ENCODE assay signal across 15 mouse cellular contexts in genomic region chr11:32563660-32564059, GRCm38 (mm10). TPM values are rescaled to one million over a fixed set of nuclear protein-coding genes. Genes with fewer than 3 reads are reported as not detected.
DNase-seq lines count a peak whose midpoint lies in the region; ATAC-seq lines count a peak whose summit lies in the region.
"Had no signal": no experiment of that assay in that cellular context is flagged by ENCODE, and none has a peak within 500 bp of the region (broad histone marks: within the 10 kb centered on the region; RNA-seq: fewer than 3 reads in every experiment).

No protein-coding gene starts in this region.

- no peak overlapping the region for H3K27ac ChIP-seq in midbrain, embryonic 14.5 days (replicated peaks; ENCODE audit: low read depth, low read length)

- H3K4me2 ChIP-seq in midbrain, embryonic 14.5 days (ENCODE audit: low read length): no peak overlapping the region
- H3K4me2 ChIP-seq: midbrain, embryonic 11.5 days had no signal

- ATAC-seq in CD4-positive, CD25-positive, alpha-beta regulatory T cell, adult 4 months: peak; percentile 19
- ATAC-seq in common myeloid progenitor, adult 5-6 weeks (replicated peaks; ENCODE audit: low read depth, poor library complexity, severe bottlenecking): peak; percentile 50
- peak; percentile 51 for ATAC-seq in megakaryocyte progenitor cell, adult 5-6 weeks (replicated peaks; ENCODE audit: poor library complexity)
- no peak for ATAC-seq in midbrain, embryonic 14.5 days (ENCODE audit: low FRiP score, low TSS enrichment)
- ATAC-seq in megakaryocyte-erythroid progenitor cell, adult 5-6 weeks (replicated peaks; ENCODE audit: low FRiP score, low TSS enrichment, poor library complexity, severe bottlenecking): no peak

- H3K27me3 ChIP-seq in midbrain, embryonic 14.5 days (ENCODE audit: control insufficient read depth, insufficient read depth, low read length): no peaks in the 10 kb centered on the region

- no peak overlapping the region for H3K9ac ChIP-seq in midbrain, embryonic 14.5 days (replicated peaks; ENCODE audit: low read length)

- WGBS in midbrain, embryonic 14.5 days: 29% methylated on average over 3 of the region's 3 CpGs

- peak; percentile 94 for DNase-seq in heart, adult 11 months
- no peak for DNase-seq in heart, adult 18-20 months
- no peak for DNase-seq in midbrain, embryonic 14.5 days
- DNase-seq in left cerebral cortex, adult 11 months (ENCODE audit: low spot score): no peak
- DNase-seq: cerebellum, postnatal 36 days; heart, postnatal 36 days; kidney, adult 9 months; lung, adult 2 months had no signal

- H3K36me3 ChIP-seq in midbrain, embryonic 14.5 days (ENCODE audit: control insufficient read depth, insufficient read depth, low read length): no peaks in the 10 kb centered on the region
- H3K36me3 ChIP-seq: limb, embryonic 10.5 days had no signal

- H3K9me3 ChIP-seq in midbrain, embryonic 14.5 days (ENCODE audit: control insufficient read depth, low read length): no peaks in the 10 kb centered on the region
- H3K9me3 ChIP-seq: limb, embryonic 10.5 days had no signal

- H3K4me1 ChIP-seq in midbrain, embryonic 14.5 days (ENCODE audit: control insufficient read depth, insufficient read depth, low read length): no peaks in the 10 kb centered on the region

- H3K4me3 ChIP-seq in midbrain, embryonic 14.5 days (replicated peaks; ENCODE audit: low read depth, low read length): no peak overlapping the region
- H3K4me3 ChIP-seq: limb, embryonic 10.5 days had no signal

RNA-seq across cellular contexts. Expression of gene Stk10, which starts 30.6 kb away (rescaled TPM):
- 10 to 100 TPM in 1 of 2 experiments, 1 to 10 TPM in 1; 8.2 to 11.6 TPM for total RNA-seq in heart, adult 18-20 months (2021)
- 100 to 1,000 TPM in 1 of 2 experiments, 10 to 100 TPM in 1; 84.0 to 217 TPM for polyA plus RNA-seq in CD4-positive, CD25-positive, alpha-beta regulatory T cell, adult 4 months (2017; shearing (Covaris generic))
- total RNA-seq in common myeloid progenitor, adult 5-6 weeks (2017): 14.7 and 20.9 TPM in 2 replicates
- 12.8 and 15.8 TPM in 2 replicates for total RNA-seq in megakaryocyte progenitor cell, adult 5-6 weeks (2015)
- total RNA-seq in megakaryocyte progenitor cell, adult 5-6 weeks (2017): 15.7 and 16.8 TPM in 2 replicates
- 1.4 and 1.6 TPM in 2 replicates for polyA plus RNA-seq in midbrain, embryonic 14.5 days (2014; fragmentation: Nextera tagmentation; extraction: Ambion mirVana)
- 11.3 and 16.1 TPM in 2 replicates for total RNA-seq in megakaryocyte-erythroid progenitor cell, adult 5-6 weeks (2014; fragmentation: Nextera tagmentation)
- 8.7 and 11.2 TPM in 2 replicates for total RNA-seq in megakaryocyte-erythroid progenitor cell, adult 5-6 weeks (2017)

RNA-seq across cellular contexts. Expression of gene Efcab9, which starts 31.8 kb away (rescaled TPM):
- total RNA-seq in heart, adult 18-20 months (2021): under 1 TPM in 1 of 2 experiments, not detected in 1; 0.46 TPM
- 1 to 10 TPM in 1 of 2 experiments, under 1 TPM in 1; 0.87 to 1.1 TPM for polyA plus RNA-seq in CD4-positive, CD25-positive, alpha-beta regulatory T cell, adult 4 months (2017; shearing (Covaris generic))
- total RNA-seq in common myeloid progenitor, adult 5-6 weeks (2017): 9.1 TPM in 1 of 2 replicates, not detected in the other
- 1.7 TPM in 1 of 2 replicates, not detected in the other for total RNA-seq in megakaryocyte progenitor cell, adult 5-6 weeks (2015)
- total RNA-seq in megakaryocyte progenitor cell, adult 5-6 weeks (2017): 0.50 and 1.2 TPM in 2 replicates
- polyA plus RNA-seq in midbrain, embryonic 14.5 days (2014; fragmentation: Nextera tagmentation; extraction: Ambion mirVana): 0.47 TPM in 1 of 2 replicates, not detected in the other
- not detected in 2 replicates for total RNA-seq in megakaryocyte-erythroid progenitor cell, adult 5-6 weeks (2014; fragmentation: Nextera tagmentation)
- not detected in 2 replicates for total RNA-seq in megakaryocyte-erythroid progenitor cell, adult 5-6 weeks (2017)
- polyA plus RNA-seq: brain, embryonic 14.5 days; lung, adult 2 months had no signal

Comparison
In these comparisons a context has a peak if more than half of its experiments do, and no peak if none do; other contexts are left out.
1. ATAC-seq: peak in CD4-positive, CD25-positive, alpha-beta regulatory T cell, adult 4 months (single experiment), common myeloid progenitor, adult 5-6 weeks (single experiment) and megakaryocyte progenitor cell, adult 5-6 weeks (single experiment); none in midbrain, embryonic 14.5 days (single experiment) and megakaryocyte-erythroid progenitor cell, adult 5-6 weeks (single experiment).